Mouse (Mus musculus): ENCODE results near the gene Hnrnph2. TPM values are rescaled to one million over a fixed set of nuclear protein-coding genes. Genes with fewer than 3 reads are reported as not detected.

Gene Hnrnph2
- polyA plus RNA-seq, 1 experiment from 2014 or later, result 99.6 TPM

DNA sequence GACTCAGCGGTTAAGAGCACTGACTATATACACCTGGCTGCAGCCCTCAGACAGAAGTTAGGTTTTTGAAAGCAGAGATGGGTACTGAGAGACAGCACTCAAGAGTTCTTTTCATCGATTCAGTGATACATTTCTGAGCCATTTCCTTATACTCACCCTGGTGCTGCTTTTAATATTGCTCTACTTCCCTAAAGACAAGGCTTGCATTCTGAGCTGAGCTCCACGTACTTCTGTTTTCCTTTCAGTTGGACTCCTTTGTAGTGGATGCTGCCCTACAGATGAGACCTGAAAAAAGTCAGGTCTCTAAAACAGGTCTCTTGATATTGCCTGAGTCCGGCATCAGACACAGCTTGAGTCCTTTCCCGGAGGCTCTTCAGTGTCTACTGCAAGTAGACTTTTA, 31.7 kb downstream of the Hnrnph2 start:
- 90% methylated on average over 5 of the region's 5 CpGs for WGBS
- no peak overlapping the region for H3K4me3 ChIP-seq (ENCODE audit: low read length)
- H3K4me1 ChIP-seq (ENCODE audit: control insufficient read depth, insufficient read depth, low read length), result no peaks in the 10 kb centered on the region
- no peak for ATAC-seq (ENCODE audit: low FRiP score, low TSS enrichment)
- no peak overlapping the region for H3K27ac ChIP-seq (ENCODE audit: low read depth, low read length)
- H3K9ac ChIP-seq (ENCODE audit: low read depth, low read length), result no peak overlapping the region
- H3K9me3 ChIP-seq (ENCODE audit: control insufficient read depth, low read length), result no peaks in the 10 kb centered on the region
- H3K4me2 ChIP-seq (replicated peaks; ENCODE audit: low read depth, low read length), result no peak overlapping the region
- H3K27me3 ChIP-seq (ENCODE audit: control insufficient read depth, insufficient read depth, low read length), result no peaks in the 10 kb centered on the region
- H3K36me3 ChIP-seq (ENCODE audit: control insufficient read depth, insufficient read depth, low read length), result no peaks in the 10 kb centered on the region

DNA sequence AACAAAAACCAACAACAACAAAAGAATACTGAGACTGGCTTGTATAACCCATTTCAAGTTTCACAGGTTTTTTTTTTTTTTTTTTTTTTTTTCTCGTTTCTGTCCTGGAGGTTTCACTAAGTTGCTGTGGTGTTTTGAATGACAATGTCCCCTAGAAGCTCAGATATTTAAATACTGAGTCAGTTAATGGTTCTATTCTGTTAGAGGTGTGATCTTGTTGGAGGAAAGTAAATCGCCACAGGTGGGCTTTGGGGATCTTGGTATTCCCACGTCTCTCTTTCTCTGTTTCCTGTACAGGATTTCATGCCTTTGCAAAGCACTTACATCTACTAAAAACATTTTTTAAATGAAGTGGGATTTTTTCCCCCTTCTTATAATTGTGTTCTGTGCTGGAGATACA, 34.1 kb downstream of the Hnrnph2 start:
- H3K27ac ChIP-seq (ENCODE audit: low read depth, low read length), result no peak overlapping the region
- H3K4me1 ChIP-seq (ENCODE audit: control insufficient read depth, insufficient read depth, low read length), result no peaks in the 10 kb centered on the region
- H3K4me2 ChIP-seq (replicated peaks; ENCODE audit: low read depth, low read length), result no peak overlapping the region
- no peak overlapping the region for H3K9ac ChIP-seq (ENCODE audit: low read depth, low read length)
- H3K4me3 ChIP-seq (ENCODE audit: low read length), result no peak overlapping the region
- no peaks in the 10 kb centered on the region for H3K9me3 ChIP-seq (ENCODE audit: control insufficient read depth, low read length)
- WGBS, result 50% methylated on average over 3 of the region's 3 CpGs
- no peaks in the 10 kb centered on the region for H3K36me3 ChIP-seq (ENCODE audit: control insufficient read depth, insufficient read depth, low read length)
- ATAC-seq (ENCODE audit: low FRiP score, low TSS enrichment), result no peak
- H3K27me3 ChIP-seq (ENCODE audit: control insufficient read depth, insufficient read depth, low read length), result no peaks in the 10 kb centered on the region

DNA sequence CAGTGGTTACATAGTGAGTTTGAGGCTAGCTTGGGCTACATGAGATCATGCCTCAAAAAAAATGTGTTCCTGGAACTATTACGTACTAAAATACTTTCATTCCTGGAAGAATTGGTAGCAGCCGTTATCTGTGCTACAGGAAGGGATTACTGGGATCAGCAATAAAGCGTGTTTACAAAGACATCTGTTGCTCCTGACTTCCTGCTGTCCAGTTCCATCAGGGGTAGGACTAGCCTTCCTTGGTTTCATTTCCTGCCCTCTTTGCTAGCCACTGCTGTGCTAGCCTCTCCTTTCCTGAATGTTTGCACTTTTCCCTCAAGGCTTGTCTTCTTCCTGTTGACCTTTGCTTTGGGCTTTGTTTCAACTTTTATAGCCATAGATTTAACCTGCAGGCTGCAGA, 34.9 kb downstream of the Hnrnph2 start:
- no peaks in the 10 kb centered on the region for H3K9me3 ChIP-seq (ENCODE audit: control insufficient read depth, low read length)
- no peaks in the 10 kb centered on the region for H3K27me3 ChIP-seq (ENCODE audit: control insufficient read depth, insufficient read depth, low read length)
- 62% methylated on average over 3 of the region's 3 CpGs for WGBS
- H3K27ac ChIP-seq (ENCODE audit: low read depth, low read length), result no peak overlapping the region
- no peaks in the 10 kb centered on the region for H3K36me3 ChIP-seq (ENCODE audit: control insufficient read depth, insufficient read depth, low read length)
- H3K4me2 ChIP-seq (replicated peaks; ENCODE audit: low read depth, low read length), result no peak overlapping the region
- no peak overlapping the region for H3K9ac ChIP-seq (ENCODE audit: low read depth, low read length)
- no peaks in the 10 kb centered on the region for H3K4me1 ChIP-seq (ENCODE audit: control insufficient read depth, insufficient read depth, low read length)
- ATAC-seq (ENCODE audit: low FRiP score, low TSS enrichment), result no peak
- no peak overlapping the region for H3K4me3 ChIP-seq (ENCODE audit: low read length)

DNA sequence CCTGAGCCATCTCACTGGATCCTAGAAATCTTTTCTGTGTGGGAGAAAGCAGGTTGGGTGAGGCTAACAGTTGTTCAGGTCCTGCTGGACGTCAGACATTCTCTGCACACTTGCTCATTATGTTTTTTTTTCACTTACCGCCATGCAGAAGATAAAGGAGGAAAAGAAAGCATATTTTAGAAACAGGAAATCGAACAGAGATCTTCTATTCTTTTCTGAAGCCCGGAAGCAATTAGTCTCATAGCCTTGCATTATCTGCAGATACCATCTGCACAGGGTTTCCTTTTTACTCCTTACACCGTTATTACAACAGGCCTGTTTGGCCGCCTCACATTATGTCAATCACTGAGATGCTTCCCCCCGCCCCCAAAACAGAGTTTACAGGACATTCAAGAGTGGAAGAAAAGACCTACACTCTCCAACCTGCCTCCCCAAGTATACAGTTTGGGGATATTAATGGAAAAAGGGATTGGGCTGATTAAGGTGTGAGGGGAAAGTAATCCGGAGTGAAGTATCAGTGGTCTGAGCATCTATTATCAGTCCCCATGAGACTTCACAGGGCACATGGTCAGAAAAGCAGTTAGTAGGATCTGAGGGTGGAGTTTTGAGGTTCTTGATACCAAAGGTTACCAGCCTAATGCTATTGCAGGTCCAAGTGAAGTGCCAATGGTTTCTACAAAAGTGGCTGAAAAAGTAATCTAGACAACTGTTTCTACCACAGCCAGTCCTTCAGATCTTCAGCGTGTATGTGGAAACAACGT, 40.2 kb downstream of the Hnrnph2 start:
- no peak for ATAC-seq (ENCODE audit: low FRiP score, low TSS enrichment)
- Histone ChIP-seq H3K36me3 (ENCODE audit: control insufficient read depth, insufficient read depth, low read length) (no peaks in the 10 kb centered on the region), H3K27me3 (ENCODE audit: control insufficient read depth, insufficient read depth, low read length) (no peaks in the 10 kb centered on the region), H3K4me3 (ENCODE audit: low read length) (no peak overlapping the region), H3K4me2 (replicated peaks; ENCODE audit: low read depth, low read length) (no peak overlapping the region), H3K9me3 (ENCODE audit: control insufficient read depth, low read length) (no peaks in the 10 kb centered on the region), H3K4me1 (ENCODE audit: control insufficient read depth, insufficient read depth, low read length) (no peaks in the 10 kb centered on the region), H3K9ac (ENCODE audit: low read depth, low read length) (no peak overlapping the region), H3K27ac (ENCODE audit: low read depth, low read length) (no peak overlapping the region)
- 70% methylated on average over 10 of the region's 10 CpGs for WGBS

DNA sequence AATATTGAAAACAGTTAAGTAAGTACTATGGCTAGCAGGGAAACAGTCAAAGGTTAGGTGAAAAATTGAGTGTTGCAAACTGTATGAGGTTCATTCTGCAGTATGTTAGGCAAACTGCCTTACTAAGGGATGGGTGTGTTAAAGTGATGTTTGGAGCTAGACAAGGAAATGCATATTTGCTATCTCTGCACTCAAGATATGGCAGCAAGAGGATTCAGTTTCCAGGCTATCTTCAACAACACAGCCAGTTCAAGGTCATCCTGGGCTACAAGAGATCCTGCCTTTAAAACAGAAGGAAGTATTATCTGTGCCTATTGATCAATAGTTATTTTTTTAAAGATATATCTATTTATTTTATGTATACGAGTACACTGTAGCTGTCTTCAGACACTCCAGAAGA, 45.4 kb downstream of the Hnrnph2 start:
- H3K36me3 ChIP-seq (ENCODE audit: control insufficient read depth, insufficient read depth, low read length), result no peaks in the 10 kb centered on the region
- 81% methylated on average over 1 of the region's 1 CpGs for WGBS
- H3K9me3 ChIP-seq (ENCODE audit: control insufficient read depth, low read length), result no peaks in the 10 kb centered on the region
- no peak overlapping the region for H3K4me2 ChIP-seq (replicated peaks; ENCODE audit: low read depth, low read length)
- H3K9ac ChIP-seq (ENCODE audit: low read depth, low read length), result no peak overlapping the region
- no peaks in the 10 kb centered on the region for H3K27me3 ChIP-seq (ENCODE audit: control insufficient read depth, insufficient read depth, low read length)
- no peak overlapping the region for H3K4me3 ChIP-seq (ENCODE audit: low read length)
- no peak overlapping the region for H3K27ac ChIP-seq (ENCODE audit: low read depth, low read length)
- H3K4me1 ChIP-seq (ENCODE audit: control insufficient read depth, insufficient read depth, low read length), result no peaks in the 10 kb centered on the region
- no peak for ATAC-seq (ENCODE audit: low FRiP score, low TSS enrichment)

DNA sequence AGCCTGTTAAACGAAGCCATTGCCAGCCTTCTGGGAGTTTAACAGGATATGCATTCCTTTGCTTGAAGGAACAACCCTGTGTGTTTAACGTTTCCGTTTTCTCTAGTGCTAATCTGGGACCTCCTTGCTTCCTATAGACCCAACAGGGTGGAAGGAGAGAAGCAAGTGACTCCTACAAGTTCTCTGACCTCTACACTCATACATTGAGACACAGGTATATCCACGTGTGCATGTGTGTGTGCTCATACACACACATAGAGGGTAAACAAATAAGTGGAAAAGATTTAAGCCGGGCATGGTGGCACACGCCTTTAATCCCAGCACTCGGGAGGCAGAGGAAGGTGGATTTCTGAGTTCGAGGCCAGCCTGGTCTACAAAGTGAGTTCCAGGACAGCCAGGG, 46.4 kb downstream of the Hnrnph2 start:
- Histone ChIP-seq H3K9ac (ENCODE audit: low read depth, low read length) (no peak overlapping the region), H3K4me2 (replicated peaks; ENCODE audit: low read depth, low read length) (no peak overlapping the region), H3K27me3 (ENCODE audit: control insufficient read depth, insufficient read depth, low read length) (no peaks in the 10 kb centered on the region), H3K4me3 (ENCODE audit: low read length) (no peak overlapping the region), H3K27ac (ENCODE audit: low read depth, low read length) (no peak overlapping the region), H3K4me1 (ENCODE audit: control insufficient read depth, insufficient read depth, low read length) (no peaks in the 10 kb centered on the region), H3K9me3 (ENCODE audit: control insufficient read depth, low read length) (no peaks in the 10 kb centered on the region), H3K36me3 (ENCODE audit: control insufficient read depth, insufficient read depth, low read length) (no peaks in the 10 kb centered on the region)
- 71% methylated on average over 8 of the region's 8 CpGs for WGBS
- ATAC-seq (ENCODE audit: low FRiP score, low TSS enrichment), result 0 out of 2 replicates have a peak, but pooled peaks have one; percentile 9

DNA sequence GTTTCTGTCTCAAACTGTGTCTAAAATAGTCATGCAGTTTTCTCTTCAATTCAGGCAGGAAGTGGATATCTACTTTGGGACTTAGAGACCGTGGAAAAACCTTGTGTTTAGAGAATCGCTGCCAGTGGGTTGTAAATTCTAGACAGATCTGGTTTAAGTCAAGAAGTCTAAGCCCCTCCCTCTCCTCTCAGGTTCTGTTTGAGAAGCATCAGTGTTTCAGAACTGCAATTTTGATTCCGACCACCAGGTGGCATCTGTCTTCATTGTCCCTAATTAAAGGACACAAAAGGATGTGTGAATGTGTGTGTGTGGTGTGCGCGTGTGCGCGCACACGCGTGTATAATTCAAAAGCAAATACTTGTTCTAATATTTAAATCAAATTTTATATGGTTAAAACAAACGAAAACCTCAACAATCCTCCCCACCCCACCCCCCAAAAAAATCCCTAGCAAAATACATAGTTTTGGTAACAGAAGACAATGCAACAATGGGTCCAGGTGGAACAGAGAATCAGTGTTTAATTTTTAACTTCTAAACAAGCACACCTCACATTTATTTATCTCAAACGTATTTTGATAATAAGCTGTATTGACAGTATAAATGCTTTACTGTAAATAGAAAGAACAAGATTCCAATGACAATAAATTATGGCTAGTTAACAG, 47.2 kb downstream of the Hnrnph2 start:
- Histone ChIP-seq H3K4me2 (replicated peaks; ENCODE audit: low read depth, low read length) (no peak overlapping the region), H3K9ac (ENCODE audit: low read depth, low read length) (no peak overlapping the region), H3K27ac (ENCODE audit: low read depth, low read length) (no peak overlapping the region), H3K4me1 (ENCODE audit: control insufficient read depth, insufficient read depth, low read length) (no peaks in the 10 kb centered on the region), H3K36me3 (ENCODE audit: control insufficient read depth, insufficient read depth, low read length) (no peaks in the 10 kb centered on the region), H3K4me3 (ENCODE audit: low read length) (no peak overlapping the region), H3K9me3 (ENCODE audit: control insufficient read depth, low read length) (no peaks in the 10 kb centered on the region), H3K27me3 (ENCODE audit: control insufficient read depth, insufficient read depth, low read length) (no peaks in the 10 kb centered on the region)
- peak; percentile 91 for ATAC-seq (ENCODE audit: low FRiP score, low TSS enrichment)
- 28% methylated on average over 11 of the region's 11 CpGs for WGBS

DNA sequence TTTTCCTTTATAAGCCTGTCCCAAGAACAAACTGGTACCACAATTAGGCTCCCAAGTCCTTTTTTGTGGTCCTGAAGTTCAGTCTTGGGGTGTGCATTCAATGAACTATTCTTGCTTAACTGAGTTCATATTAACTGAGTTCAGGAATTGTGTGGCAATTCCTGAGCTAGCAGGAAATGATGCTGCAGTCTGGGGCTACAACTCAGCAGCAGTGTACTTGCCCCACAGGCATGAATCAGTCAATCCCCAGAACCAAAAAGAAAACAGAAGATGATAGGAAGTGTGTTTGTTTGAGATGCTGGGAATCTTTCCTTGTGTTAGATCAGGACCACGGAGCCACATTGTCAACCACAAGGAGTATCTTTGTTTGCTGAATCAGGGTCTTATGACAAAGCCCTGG, 51.1 kb downstream of the Hnrnph2 start:
- no peak overlapping the region for H3K4me2 ChIP-seq (replicated peaks; ENCODE audit: low read depth, low read length)
- ATAC-seq (ENCODE audit: low FRiP score, low TSS enrichment), result no peak
- H3K9ac ChIP-seq (ENCODE audit: low read depth, low read length), result no peak overlapping the region
- H3K27me3 ChIP-seq (ENCODE audit: control insufficient read depth, insufficient read depth, low read length), result no peaks in the 10 kb centered on the region
- H3K4me1 ChIP-seq (ENCODE audit: control insufficient read depth, insufficient read depth, low read length), result no peaks in the 10 kb centered on the region
- H3K27ac ChIP-seq (ENCODE audit: low read depth, low read length), result no peak overlapping the region
- no peaks in the 10 kb centered on the region for H3K9me3 ChIP-seq (ENCODE audit: control insufficient read depth, low read length)
- 65% methylated on average over 1 of the region's 1 CpGs for WGBS
- no peaks in the 10 kb centered on the region for H3K36me3 ChIP-seq (ENCODE audit: control insufficient read depth, insufficient read depth, low read length)
- H3K4me3 ChIP-seq (ENCODE audit: low read length), result no peak overlapping the region
